Mouse (Mus musculus) liver, adult 2 months (tissue): ENCODE results near the gene Arr3.

Source experiments
- CTCF ChIP-seq: fragments of 200-500 bp; IDR thresholded peaks from 2 replicates; pipeline ENCODE4 v1.5.1; 2011; ENCODE audit warnings: low read depth, low read length, control low read depth
- POLR2A ChIP-seq: fragments of 200-500 bp; IDR thresholded peaks from 2 replicates; pipeline ENCODE4 v1.6.1; 2011; ENCODE audit warnings: low read length, control low read depth; ENCODE audit not compliant: insufficient read depth; ENCODE audit errors: extremely low read depth

DNA sequence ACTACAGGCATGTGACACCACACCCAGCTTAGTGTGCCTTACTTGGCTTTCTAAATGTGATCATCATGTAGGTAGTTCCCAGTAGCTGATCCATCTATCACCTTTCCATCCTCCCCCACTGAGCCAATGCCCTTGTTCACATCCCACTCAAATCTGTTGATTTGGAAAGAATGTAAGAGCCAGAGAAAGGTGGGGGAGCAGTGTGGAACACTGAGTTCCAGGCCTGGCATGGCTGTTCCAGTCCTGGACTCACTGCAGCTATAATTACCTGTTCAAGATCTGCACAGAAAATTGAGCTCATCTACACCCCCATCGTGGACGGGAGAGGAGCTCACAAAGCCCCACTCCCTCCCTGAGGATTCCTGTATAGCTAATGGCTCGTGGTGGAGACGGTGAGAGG, 5.5 kb upstream of the Arr3 start:
- no peak for TF ChIP-seq POLR2A
- TF ChIP-seq CTCF, result no peak
